Mouse (Mus musculus): Measurements from ENCODE around the gene 4921536K21Rik.

DNA sequence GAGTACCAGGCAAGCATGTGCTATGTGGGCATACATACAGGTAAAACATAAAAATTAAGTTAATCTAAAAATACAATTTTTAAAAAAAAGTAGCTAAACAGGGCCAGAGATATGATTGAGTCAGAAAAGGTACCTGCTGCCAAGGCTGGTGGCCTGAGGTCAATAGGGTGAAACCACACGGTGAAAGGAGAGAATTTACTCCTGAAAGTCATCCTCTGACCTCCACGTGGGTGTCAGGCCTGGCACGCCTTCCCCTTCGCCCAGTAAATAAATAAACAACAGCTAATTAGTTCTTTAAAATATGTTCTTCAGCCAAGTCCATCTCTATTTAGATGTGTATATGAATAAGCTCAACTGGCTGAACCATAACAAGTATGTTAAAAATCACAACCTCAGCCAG lies 34.5 kb downstream of the 4921536K21Rik start:
- no peak for TF ChIP-seq POLR2A (IDR thresholded peaks at IDR 0.05; ENCODE audit: low read depth, low read length)
- TF ChIP-seq CTCF (conservative IDR thresholded peaks at IDR 0.05; ENCODE audit: insufficient read depth, insufficient read length, low read depth, low read length): no peak
